Mouse (Mus musculus) MEL (cell line): ENCODE measurements around the gene 4930415O20Rik. TPM values are rescaled to one million over a fixed set of nuclear protein-coding genes. Genes with fewer than 3 reads are reported as not detected.

Experiments used
- DNase-seq: peaks from one replicate; pipeline ENCODE4 v3.0.0; 2011; ENCODE audit warnings: low read depth, low spot score
- H3K27ac ChIP-seq: 2 replicates; pipeline ENCODE4 v1.5.1; 2012; ENCODE audit warnings: low read depth, mild to moderate bottlenecking, control low read depth, low read length, moderate library complexity; ENCODE audit not compliant: control insufficient read depth
- H3K27me3 ChIP-seq, 2 experiments: fragments of 150-350 bp in 1 of 2; sonication (generic) in 1 of 2; 2 replicates each; pipeline ENCODE4 v1.6.1; 2012; ENCODE audit warnings: low read length in 2 of 2, mild to moderate bottlenecking in 2 of 2, improper control_type of control experiment in 1 of 2, moderate library complexity in 1 of 2; ENCODE audit not compliant: insufficient read depth in 2 of 2, control insufficient read depth in 1 of 2
- H3K36me3 ChIP-seq, 2 experiments: 2 replicates each; pipeline ENCODE4 v1.6.1; 2012 to 2014; ENCODE audit warnings: low read length in 2 of 2, improper control_type of control experiment in 1 of 2, inconsistent platforms in 1 of 2, mild to moderate bottlenecking in 1 of 2; ENCODE audit not compliant: insufficient read depth in 2 of 2, control insufficient read depth in 1 of 2
- H3K4me1 ChIP-seq, 2 experiments: fragments of 150-350 bp in 1 of 2; sonication (generic) in 1 of 2; 2 replicates each; pipeline ENCODE4 v1.6.1; 2012; ENCODE audit warnings: low read length in 2 of 2, improper control_type of control experiment in 1 of 2, mild to moderate bottlenecking in 1 of 2; ENCODE audit not compliant: insufficient read depth in 2 of 2, control insufficient read depth in 1 of 2
- H3K4me3 ChIP-seq, 2 experiments: fragments of 150-350 bp in 1 of 2; sonication (generic) in 1 of 2; 2 replicates each; pipeline ENCODE4 v1.5.1; 2012; ENCODE audit warnings: low read depth in 2 of 2, low read length in 2 of 2, mild to moderate bottlenecking in 2 of 2, moderate library complexity in 2 of 2, control low read depth in 1 of 2, improper control_type of control experiment in 1 of 2; ENCODE audit not compliant: control insufficient read depth in 1 of 2, insufficient read depth in 1 of 2
- H3K79me2 ChIP-seq: 2 replicates; pipeline ENCODE4 v1.6.1; 2012; ENCODE audit warnings: mild to moderate bottlenecking, low read length, moderate library complexity; ENCODE audit not compliant: control insufficient read depth, poor library complexity, insufficient read depth
- H3K9ac ChIP-seq: 2 replicates; pipeline ENCODE4 v1.6.1; 2012; ENCODE audit warnings: low read depth, mild to moderate bottlenecking, control low read depth, low read length, moderate library complexity; ENCODE audit not compliant: control insufficient read depth, poor library complexity, severe bottlenecking
- H3K9me3 ChIP-seq: fragments of 150-350 bp; sonication (generic); replicated peaks from 2 replicates; pipeline ENCODE4 v1.6.1; 2012; ENCODE audit warnings: mild to moderate bottlenecking, low read length, improper control_type of control experiment, moderate library complexity; ENCODE audit not compliant: insufficient read depth
- CHD1 ChIP-seq: IDR thresholded peaks from 2 replicates; pipeline ENCODE4 v1.6.1; 2012; ENCODE audit warnings: low read depth, mild to moderate bottlenecking, inconsistent platforms, low read length, improper control_type of control experiment
- CHD2 ChIP-seq: IDR thresholded peaks from 2 replicates; pipeline ENCODE4 v1.6.1; 2011; ENCODE audit warnings: low read length, improper control_type of control experiment
- CTCF ChIP-seq, 3 experiments: IDR thresholded peaks in 2 of 3; conservative IDR thresholded peaks in 1 of 3; 2 replicates each; pipeline ENCODE4 v1.5.1; 2011 to 2012; ENCODE audit warnings: low read length in 3 of 3, low read depth in 2 of 3, mild to moderate bottlenecking in 2 of 3, improper control_type of control experiment in 1 of 3, inconsistent platforms in 1 of 3, mixed read lengths in 1 of 3, moderate library complexity in 1 of 3; ENCODE audit not compliant: control insufficient read depth in 1 of 3, insufficient read depth in 1 of 3, poor library complexity in 1 of 3, severe bottlenecking in 1 of 3
- E2F4 ChIP-seq: IDR thresholded peaks from 2 replicates; pipeline ENCODE4 v1.6.1; 2011; ENCODE audit warnings: low read depth, low read length, improper control_type of control experiment, borderline replicate concordance
- ELF1 ChIP-seq: IDR thresholded peaks from 2 replicates; pipeline ENCODE4 v1.6.1; 2014; ENCODE audit warnings: low read depth, mild to moderate bottlenecking, inconsistent platforms, low read length, improper control_type of control experiment, moderate library complexity
- EP300 ChIP-seq, 2 experiments: IDR thresholded peaks; 2 replicates each; pipeline ENCODE4 v1.6.1; 2011; ENCODE audit warnings: improper control_type of control experiment in 2 of 2, low read length in 2 of 2, low read depth in 1 of 2, mild to moderate bottlenecking in 1 of 2
- ETS1 ChIP-seq: IDR thresholded peaks from 2 replicates; pipeline ENCODE4 v1.6.1; 2012; ENCODE audit warnings: low read depth, mild to moderate bottlenecking, inconsistent platforms, low read length, improper control_type of control experiment, moderate library complexity
- GATA1 ChIP-seq: IDR thresholded peaks from 2 replicates; pipeline ENCODE4 v1.6.1; 2011; ENCODE audit warnings: low read depth, low read length, improper control_type of control experiment
- HCFC1 ChIP-seq: IDR thresholded peaks from 2 replicates; pipeline ENCODE4 v1.6.1; 2012; ENCODE audit warnings: low read depth, mild to moderate bottlenecking, inconsistent platforms, low read length, improper control_type of control experiment, moderate library complexity
- KAT2A ChIP-seq: conservative IDR thresholded peaks from 2 replicates; pipeline ENCODE4 v1.6.1; 2012; ENCODE audit warnings: low read depth, low read length, improper control_type of control experiment, inconsistent platforms
- MAFK ChIP-seq: IDR thresholded peaks from 2 replicates; pipeline ENCODE4 v1.6.1; 2011; ENCODE audit warnings: low read depth, mild to moderate bottlenecking, low read length, improper control_type of control experiment, borderline replicate concordance
- MAX ChIP-seq: IDR thresholded peaks from 2 replicates; pipeline ENCODE4 v1.6.1; 2011; ENCODE audit warnings: low read length, improper control_type of control experiment
- MXI1 ChIP-seq: IDR thresholded peaks from 2 replicates; pipeline ENCODE4 v1.6.1; 2011; ENCODE audit warnings: mild to moderate bottlenecking, low read depth, low read length, improper control_type of control experiment
- MYC ChIP-seq: IDR thresholded peaks from 2 replicates; pipeline ENCODE4 v1.6.1; 2011; ENCODE audit warnings: low read depth, mild to moderate bottlenecking, low read length, improper control_type of control experiment, moderate library complexity
- POLR2A ChIP-seq, 2 experiments: IDR thresholded peaks; 2 replicates each; pipeline ENCODE4 v1.6.1; 2011 to 2012; ENCODE audit warnings: low read length in 2 of 2, mild to moderate bottlenecking in 2 of 2, control low read depth in 1 of 2, improper control_type of control experiment in 1 of 2, low read depth in 1 of 2, moderate library complexity in 1 of 2; ENCODE audit not compliant: control insufficient read depth in 1 of 2, insufficient read depth in 1 of 2, poor library complexity in 1 of 2
- RAD21 ChIP-seq: IDR thresholded peaks from 2 replicates; pipeline ENCODE4 v1.6.1; 2011; ENCODE audit warnings: mild to moderate bottlenecking, low read depth, low read length, improper control_type of control experiment
- RCOR1 ChIP-seq: IDR thresholded peaks from 2 replicates; pipeline ENCODE4 v1.6.1; 2012; ENCODE audit warnings: low read depth, mild to moderate bottlenecking, inconsistent platforms, low read length, improper control_type of control experiment
- TBP ChIP-seq: IDR thresholded peaks from 2 replicates; pipeline ENCODE4 v1.8.0; 2011; ENCODE audit warnings: low read depth, low read length, improper control_type of control experiment
- USF1 ChIP-seq: IDR thresholded peaks from 2 replicates; pipeline ENCODE4 v1.6.1; 2014; ENCODE audit warnings: low read depth, mild to moderate bottlenecking, inconsistent platforms, low read length, improper control_type of control experiment, moderate library complexity
- ZKSCAN1 ChIP-seq: IDR thresholded peaks from 2 replicates; pipeline ENCODE4 v1.6.1; 2012; ENCODE audit warnings: low read depth, mild to moderate bottlenecking, inconsistent platforms, low read length, improper control_type of control experiment, moderate library complexity
- ZNF384 ChIP-seq: IDR thresholded peaks from 2 replicates; pipeline ENCODE4 v1.6.1; 2012; ENCODE audit warnings: low read depth, mild to moderate bottlenecking, inconsistent platforms, low read length, improper control_type of control experiment
- polyA plus RNA-seq, 2 experiments: library from polyadenylated mRNA; stranded (reverse) in 1 of 2; unstranded in 1 of 2; fragments of >175 nt in 1 of 2; fragments of >200 nt in 1 of 2; gene quantifications; 2 replicates each; pipeline versions ENCODE4 v1.2.1 to v1.2.4; 2012; ENCODE audit warnings: low replicate concordance in 2 of 2, low read depth in 1 of 2; ENCODE audit not compliant: insufficient read length in 2 of 2, insufficient read depth in 1 of 2, missing spikeins in 1 of 2
- total RNA-seq: library from RNA; depleted of rRNA; stranded (reverse); fragments of 300-350 nt; gene quantifications from 2 replicates; pipeline ENCODE4 v1.2.3, GENCODE M21; 2012

4930415O20Rik gene
- total and polyA plus RNA-seq, 3 experiments = 0.31 to 0.50 TPM; not detected in 1

GRCm38 (mm10) chr15:98567278-98568134 is 3.3 kb upstream of the 4930415O20Rik start (continued):
- TF ChIP-seq RAD21 = no peak
- peak; percentile 99 for TF ChIP-seq ELF1
- peak; percentile 88 for TF ChIP-seq ETS1
- TF ChIP-seq MYC = peak; percentile 55
- TF ChIP-seq MAX = peak; percentile 83
- TF ChIP-seq RCOR1 = no peak; the same call in 1 of the 2 replicates
- TF ChIP-seq HCFC1 = peak; percentile 98
- peak; percentile 84; the same call in 1 of the 2 replicates for TF ChIP-seq E2F4
- TF ChIP-seq ZNF384 = 0 out of 2 replicates have a peak, but pooled peaks have one; percentile 12
- peak; percentile 98 for TF ChIP-seq USF1
- peak; percentile 97 for TF ChIP-seq KAT2A
- TF ChIP-seq ZKSCAN1 = no peak
- TF ChIP-seq CHD1 = peak; percentile 85
- no peak for TF ChIP-seq MAFK
- TF ChIP-seq, all 39 proteins: peak for 29

- peaks cover 0 to 28% of the 10 kb centered on the region in 2 experiments; a peak in 3 of 4 replicates for H3K4me1 ChIP-seq
- peaks cover 48% of the 10 kb centered on the region for H3K79me2 ChIP-seq
- DNase-seq = peak; percentile 58
- H3K9me3 ChIP-seq = no peaks in the 10 kb centered on the region
- H3K4me3 ChIP-seq = peak overlapping the region; percentile 78 to 84
- H3K27ac ChIP-seq = peak overlapping the region; percentile 92
- no peak for TF ChIP-seq ELF1
- TF ChIP-seq TBP = peak; percentile 86
- TF ChIP-seq POLR2A (IDR thresholded peaks at IDR 0.05; ENCODE audit: control insufficient read depth in 1 of 2, insufficient read depth in 1 of 2, low read depth in 1 of 2, low read length in 2 of 2, poor library complexity in 1 of 2) = peak; percentile 19 to 26; a peak in 1 of 4 replicates
- peak; percentile 89 for TF ChIP-seq GATA1
- TF ChIP-seq ETS1 = peak; percentile 41
- TF ChIP-seq MAFK = no peak
- TF ChIP-seq ZKSCAN1 = no peak
- TF ChIP-seq EP300 (IDR thresholded peaks at IDR 0.05; ENCODE audit: low read depth in 1 of 2, low read length in 2 of 2) = peak; percentile 39; a peak in 2 of 4 replicates
- no peak for TF ChIP-seq CHD2
- TF ChIP-seq HCFC1 = peak; percentile 44; the same call in 1 of the 2 replicates
- no peak for TF ChIP-seq CTCF (IDR thresholded peaks at IDR 0.05 in 2 of 3, conservative IDR thresholded peaks at IDR 0.05 in 1 of 3; ENCODE audit: control insufficient read depth in 1 of 3, insufficient read depth in 1 of 3, low read depth in 2 of 3, low read length in 3 of 3, poor library complexity in 1 of 3, severe bottlenecking in 1 of 3)
- TF ChIP-seq MXI1 = peak; percentile 27; the same call in 1 of the 2 replicates
- peak; percentile 80 for TF ChIP-seq CHD1
- H3K9ac ChIP-seq = peak overlapping the region; percentile 87
- H3K27me3 ChIP-seq = no peaks in the 10 kb centered on the region
- H3K36me3 ChIP-seq = peaks cover 15 to 44% of the 10 kb centered on the region in 2 experiments
These were observed 2.4 kb upstream of the 4930415O20Rik start for GRCm38 (mm10) chr15:98568256-98569033.
